Mouse (Mus musculus): ENCODE data around the gene Zcchc8.

GRCm38 (mm10) chr5:123675221-123675620, 45.7 kb downstream of the Zcchc8 start:
- no peak for TF ChIP-seq NELFE (IDR thresholded peaks at IDR 0.05; ENCODE audit: low read depth, low read length)
- TF ChIP-seq CTCF (IDR thresholded peaks at IDR 0.05 in 2 of 3, conservative IDR thresholded peaks at IDR 0.05 in 1 of 3; ENCODE audit: control insufficient read depth in 1 of 3, insufficient read depth in 1 of 3, low read depth in 2 of 3, low read length in 3 of 3, poor library complexity in 1 of 3, severe bottlenecking in 1 of 3), result no peak
- no peak for TF ChIP-seq HCFC1 (IDR thresholded peaks at IDR 0.05; ENCODE audit: low read depth, low read length)
- TF ChIP-seq BHLHE40 (IDR thresholded peaks at IDR 0.05; ENCODE audit: borderline replicate concordance, low read depth, low read length), result no peak
- TF ChIP-seq MAFK (IDR thresholded peaks at IDR 0.05; ENCODE audit: borderline replicate concordance, low read depth, low read length), result no peak

Data from MEL (cell line).